Mouse (Mus musculus) kidney, embryonic 16.5 days (tissue): Measurements from ENCODE around the gene Faim2. TPM values are rescaled to one million over a fixed set of nuclear protein-coding genes. Genes with fewer than 3 reads are reported as not detected.

ENCODE experiments used
- ATAC-seq: fragments of 200-750 bp; cut with Nextera tagmentation; 2 replicates; pipeline ENCODE4 v1.8.0; 2017; ENCODE audit warnings: moderate TSS enrichment; ENCODE audit not compliant: low FRiP score, low TSS enrichment
- H3K27ac ChIP-seq: fragments of 300-500 bp; sonication (generic); 2 replicates; pipeline ENCODE4 v1.5.1; 2014; ENCODE audit warnings: low read length
- H3K27me3 ChIP-seq: fragments of 300-500 bp; sonication (generic); 2 replicates; pipeline ENCODE4 v1.6.1; 2014; ENCODE audit warnings: low read length, control low read depth, mixed read lengths; ENCODE audit not compliant: insufficient read depth
- H3K36me3 ChIP-seq: fragments of 300-500 bp; sonication (generic); 2 replicates; pipeline ENCODE4 v1.6.1; 2014; ENCODE audit warnings: low read length, control low read depth, mixed read lengths; ENCODE audit not compliant: insufficient read depth
- H3K4me1 ChIP-seq: fragments of 300-500 bp; sonication (generic); 2 replicates; pipeline ENCODE4 v1.6.1; 2014; ENCODE audit warnings: low read length, control low read depth, mixed read lengths; ENCODE audit not compliant: insufficient read depth
- H3K4me2 ChIP-seq: fragments of 300-500 bp; sonication (generic); replicated peaks from 2 replicates; pipeline ENCODE4 v1.6.1; 2014; ENCODE audit warnings: low read depth, low read length
- H3K4me3 ChIP-seq: fragments of 300-500 bp; sonication (generic); 2 replicates; pipeline ENCODE4 v1.5.1; 2014; ENCODE audit warnings: mild to moderate bottlenecking, low read length
- H3K9ac ChIP-seq: fragments of 300-500 bp; sonication (generic); replicated peaks from 2 replicates; pipeline ENCODE4 v1.6.1; 2014; ENCODE audit warnings: low read length
- H3K9me3 ChIP-seq: fragments of 300-500 bp; sonication (generic); 2 replicates; pipeline ENCODE4 v1.6.1; 2016; ENCODE audit warnings: low read length, control low read depth
- WGBS: fragments of 180-500 bp; shearing (Covaris S2); extraction: QIAGEN DNeasy Blood & Tissue Kit; methylation state at CpG from one replicate; pipeline ENCODE4 v1.1.7; 2014; 5-methylcytosine and 5-hydroxymethylcytosine counted together
- polyA plus RNA-seq: library from polyadenylated mRNA; unstranded; fragments of >200 nt; fragmentation: Nextera tagmentation; extraction: Ambion mirVana; gene quantifications from 2 replicates; pipeline ENCODE4 v1.2.1, GENCODE M21; 2015

Faim2 gene
- polyA plus RNA-seq, 1 experiment from 2014 or later, result 0.32 TPM

DNA sequence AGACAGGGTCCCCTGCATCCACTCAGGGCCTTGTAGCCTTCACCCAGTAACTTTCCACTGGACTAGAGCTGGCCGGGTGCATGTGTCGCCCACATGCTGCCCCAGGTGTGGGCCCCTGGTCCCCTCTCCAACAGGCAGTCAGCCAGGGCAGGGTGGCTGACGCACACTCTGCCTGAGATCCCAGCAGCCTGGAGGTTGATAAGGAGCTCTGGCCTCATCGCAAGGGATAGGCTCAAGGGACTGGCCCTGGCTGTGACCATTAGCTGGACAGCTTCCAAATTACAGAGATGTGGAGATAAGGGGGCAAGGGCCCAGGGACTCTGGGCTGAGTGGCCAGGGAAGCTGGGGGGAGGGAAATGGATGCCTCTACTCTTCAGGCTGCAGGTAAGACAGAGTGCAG, 29.2 kb downstream of the Faim2 start:
- Histone ChIP-seq H3K4me1 (peaks cover 64% of the 10 kb centered on the region), H3K27me3 (peaks cover 4% of the 10 kb centered on the region; the same call in 1 of the 2 replicates), H3K4me3 (no peak overlapping the region), H3K27ac (peak overlapping the region; percentile 81), H3K9ac (0 out of 2 replicates have a peak overlapping the region, but pooled peaks have one; percentile 12), H3K36me3 (no peaks in the 10 kb centered on the region), H3K9me3 (no peaks in the 10 kb centered on the region), H3K4me2 (no peak overlapping the region)
- 61% methylated on average over 4 of the region's 4 CpGs for WGBS
- ATAC-seq, result peak; percentile 75

DNA sequence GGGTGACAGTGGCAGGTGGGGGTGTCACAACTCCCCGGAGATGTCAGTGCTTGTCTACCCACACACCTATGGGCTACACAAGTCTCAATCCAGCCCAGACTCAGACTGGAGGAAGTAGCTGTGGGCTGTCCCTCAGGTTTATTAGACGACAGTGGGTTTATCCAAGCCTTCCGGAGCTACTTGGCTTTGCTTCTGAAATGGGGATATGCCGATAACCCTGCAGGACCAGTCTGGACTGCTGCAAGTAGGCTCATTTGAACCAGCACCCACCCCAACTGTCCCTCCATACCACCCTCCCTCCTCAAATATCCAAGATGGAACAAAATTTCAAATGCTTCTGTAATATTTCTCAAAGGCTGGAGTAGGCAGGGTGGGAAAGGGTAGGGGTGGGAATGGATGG, 29.6 kb downstream of the Faim2 start:
- Histone ChIP-seq H3K27me3 (peaks cover 4% of the 10 kb centered on the region; the same call in 1 of the 2 replicates), H3K27ac (peak overlapping the region; percentile 81), H3K36me3 (no peaks in the 10 kb centered on the region), H3K4me3 (no peak overlapping the region), H3K4me2 (no peak overlapping the region), H3K4me1 (peaks cover 61% of the 10 kb centered on the region), H3K9ac (0 out of 2 replicates have a peak overlapping the region, but pooled peaks have one; percentile 15), H3K9me3 (no peaks in the 10 kb centered on the region)
- peak; percentile 6; the same call in 1 of the 2 replicates for ATAC-seq
- 61% methylated on average over 4 of the region's 4 CpGs for WGBS

DNA sequence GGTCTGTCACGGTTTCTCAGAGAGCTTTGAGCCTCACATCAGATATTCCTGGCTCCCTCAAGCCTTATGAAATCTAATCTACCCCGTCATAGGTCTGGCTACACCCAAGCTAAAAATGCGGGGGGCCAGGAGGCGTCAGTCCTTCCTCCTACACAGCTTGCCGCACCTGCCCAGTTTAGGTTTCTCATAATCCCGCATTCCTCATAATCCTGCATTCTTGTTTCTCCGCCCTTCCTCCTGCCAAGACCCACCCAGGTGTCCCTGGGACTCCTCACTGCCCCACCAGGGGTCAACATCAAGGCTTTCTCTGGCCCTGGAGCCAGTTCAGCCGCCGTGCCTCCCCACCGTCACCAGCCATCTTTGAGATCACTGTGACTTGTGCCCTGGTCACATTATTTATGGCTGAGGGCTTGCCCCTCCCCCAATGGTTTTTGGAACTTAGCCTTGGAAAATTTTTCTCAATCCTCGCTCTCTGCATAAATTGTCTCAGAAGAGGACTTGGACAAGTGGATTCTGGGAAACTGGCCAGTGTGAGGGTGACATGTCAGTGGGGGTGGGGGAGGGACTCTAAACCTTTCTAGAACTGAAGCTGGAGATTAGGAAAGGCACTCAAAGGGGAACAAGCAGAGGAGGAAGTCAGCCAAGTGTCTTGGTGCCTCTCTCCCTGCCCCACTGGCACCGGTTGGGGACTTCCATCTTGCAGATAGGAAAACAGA, 30.3 kb downstream of the Faim2 start:
- peaks cover 55% of the 10 kb centered on the region for H3K4me1 ChIP-seq
- ATAC-seq, result no peak
- H3K4me3 ChIP-seq, result no peak overlapping the region
- H3K4me2 ChIP-seq, result no peak overlapping the region
- peak overlapping the region; percentile 81 for H3K27ac ChIP-seq
- peak overlapping the region; percentile 20; the same call in 1 of the 2 replicates for H3K9ac ChIP-seq
- WGBS, result 39% methylated on average over 12 of the region's 12 CpGs
- no peaks in the 10 kb centered on the region for H3K36me3 ChIP-seq
- H3K9me3 ChIP-seq, result no peaks in the 10 kb centered on the region
- peaks cover 4% of the 10 kb centered on the region; the same call in 1 of the 2 replicates for H3K27me3 ChIP-seq

DNA sequence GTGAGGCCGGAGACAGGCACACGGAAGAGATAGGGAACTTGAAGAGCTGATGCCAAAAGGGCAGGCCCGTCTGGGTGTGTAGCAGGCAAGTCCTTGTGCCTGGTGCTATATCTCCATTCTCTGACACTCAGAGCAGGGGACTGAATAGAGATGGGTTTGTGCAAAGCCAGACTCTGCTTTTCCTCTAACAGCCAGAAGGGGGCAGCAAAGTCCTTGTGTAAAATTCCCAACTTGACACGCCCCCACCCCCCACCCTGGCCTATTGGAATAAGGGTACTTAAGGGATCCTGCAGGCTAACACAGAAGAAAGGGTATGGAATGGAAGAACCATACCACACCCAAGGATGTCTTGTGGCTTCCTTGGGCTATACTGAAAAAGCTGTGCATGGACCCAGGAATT, 30.9 kb downstream of the Faim2 start:
- H3K36me3 ChIP-seq, result no peaks in the 10 kb centered on the region
- peaks cover 4% of the 10 kb centered on the region; the same call in 1 of the 2 replicates for H3K27me3 ChIP-seq
- H3K27ac ChIP-seq, result peak overlapping the region; percentile 81
- H3K9ac ChIP-seq, result no peak overlapping the region
- WGBS, result 14% methylated on average over 4 of the region's 4 CpGs
- peaks cover 48% of the 10 kb centered on the region for H3K4me1 ChIP-seq
- peak; percentile 21; the same call in 1 of the 2 replicates for ATAC-seq
- H3K4me3 ChIP-seq, result no peak overlapping the region
- H3K4me2 ChIP-seq, result no peak overlapping the region
- H3K9me3 ChIP-seq, result no peaks in the 10 kb centered on the region

DNA sequence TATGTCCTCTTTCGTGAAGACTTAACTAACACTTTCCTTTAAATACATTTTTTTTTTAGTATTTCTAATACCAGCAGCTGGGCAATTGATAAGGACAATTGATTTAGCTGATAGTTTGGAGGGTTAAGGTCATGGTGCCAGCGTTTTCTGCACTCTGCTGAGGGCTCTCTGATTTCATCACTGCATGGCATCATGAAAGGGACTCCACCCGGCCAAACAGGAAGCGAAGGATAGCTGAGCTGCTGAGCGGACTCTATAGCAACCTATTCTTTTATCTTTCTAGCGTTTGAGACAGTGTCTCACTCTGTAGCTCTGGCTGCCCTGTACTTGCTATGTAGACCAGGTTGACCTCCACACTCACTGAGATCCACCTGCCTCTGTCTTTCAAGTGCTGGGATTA, 43.2 kb downstream of the Faim2 start:
- WGBS, result 69% methylated on average over 6 of the region's 6 CpGs
- Histone ChIP-seq H3K9me3 (no peaks in the 10 kb centered on the region), H3K4me1 (no peaks in the 10 kb centered on the region), H3K4me3 (no peak overlapping the region), H3K9ac (no peak overlapping the region), H3K27ac (no peak overlapping the region), H3K27me3 (no peaks in the 10 kb centered on the region), H3K36me3 (no peaks in the 10 kb centered on the region), H3K4me2 (no peak overlapping the region)
- no peak for ATAC-seq

DNA sequence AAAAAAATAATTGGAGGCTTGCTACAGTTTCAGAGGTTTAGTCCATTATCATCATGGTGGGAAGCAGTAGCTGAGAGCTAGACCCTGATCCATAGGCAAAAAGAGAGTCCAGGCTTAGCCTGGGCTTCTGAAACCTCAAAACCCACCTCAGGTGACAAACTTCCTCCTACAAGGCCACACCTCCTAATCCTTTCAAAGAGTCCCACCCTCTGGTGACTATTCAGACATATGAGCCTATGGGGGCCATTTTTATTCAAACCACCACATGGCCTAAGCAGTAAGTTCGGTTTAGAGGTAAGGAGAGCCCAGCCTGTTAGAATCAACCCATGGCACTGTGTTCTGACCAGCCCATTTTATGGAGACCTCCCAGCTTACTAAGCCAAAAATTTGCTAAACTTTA, 52.2 kb downstream of the Faim2 start:
- no peaks in the 10 kb centered on the region for H3K9me3 ChIP-seq
- ATAC-seq, result no peak
- no peak overlapping the region for H3K27ac ChIP-seq
- 0 out of 2 replicates have a peak, but pooled peaks cover under 1% of the 10 kb centered on the region for H3K36me3 ChIP-seq
- peaks cover 12% of the 10 kb centered on the region for H3K4me1 ChIP-seq
- H3K27me3 ChIP-seq, result no peaks in the 10 kb centered on the region
- H3K4me3 ChIP-seq, result no peak overlapping the region
- H3K9ac ChIP-seq, result no peak overlapping the region
- WGBS, result 76% methylated on average over 1 of the region's 1 CpGs
- no peak overlapping the region for H3K4me2 ChIP-seq

DNA sequence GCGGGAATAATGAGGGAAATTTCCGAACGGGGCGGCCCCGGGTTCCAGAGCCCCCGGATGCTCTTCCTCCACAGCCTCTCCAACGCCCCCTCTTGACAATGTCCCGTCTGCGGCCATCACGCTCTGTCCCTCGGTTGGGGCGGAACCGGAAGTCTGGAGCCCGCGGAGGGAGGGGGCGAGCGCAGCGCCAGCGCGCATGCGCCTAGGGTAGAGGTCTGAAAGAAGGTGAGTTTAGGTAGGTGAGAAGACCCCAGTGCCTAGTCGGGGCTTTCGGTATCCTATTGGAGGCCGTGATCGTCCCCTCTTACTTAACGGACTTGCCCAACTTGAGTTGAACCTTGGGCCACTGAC, 53.4 kb downstream of the Faim2 start, which contains the start of gene Bcdin3d:
Gene Bcdin3d (minus strand): TSS at position 155 of the 351 bp plus-strand sequence.
- peak; percentile 90 for ATAC-seq
- peak within 1 kb of the TSS; percentile 92 for H3K4me3 ChIP-seq
- H3K36me3 ChIP-seq, result peaks cover 8% of the 10 kb centered on the region
- H3K27ac ChIP-seq, result peak within 1 kb of the TSS; percentile 96
- no peaks in the 10 kb centered on the region for H3K9me3 ChIP-seq
- WGBS, result under 1% methylated on average over 26 of the region's 26 CpGs
- peak within 1 kb of the TSS; percentile 85 for H3K4me2 ChIP-seq
- no peaks in the 10 kb centered on the region for H3K27me3 ChIP-seq
- peaks cover 14% of the 10 kb centered on the region for H3K4me1 ChIP-seq
- peak within 1 kb of the TSS; percentile 96 for H3K9ac ChIP-seq

DNA sequence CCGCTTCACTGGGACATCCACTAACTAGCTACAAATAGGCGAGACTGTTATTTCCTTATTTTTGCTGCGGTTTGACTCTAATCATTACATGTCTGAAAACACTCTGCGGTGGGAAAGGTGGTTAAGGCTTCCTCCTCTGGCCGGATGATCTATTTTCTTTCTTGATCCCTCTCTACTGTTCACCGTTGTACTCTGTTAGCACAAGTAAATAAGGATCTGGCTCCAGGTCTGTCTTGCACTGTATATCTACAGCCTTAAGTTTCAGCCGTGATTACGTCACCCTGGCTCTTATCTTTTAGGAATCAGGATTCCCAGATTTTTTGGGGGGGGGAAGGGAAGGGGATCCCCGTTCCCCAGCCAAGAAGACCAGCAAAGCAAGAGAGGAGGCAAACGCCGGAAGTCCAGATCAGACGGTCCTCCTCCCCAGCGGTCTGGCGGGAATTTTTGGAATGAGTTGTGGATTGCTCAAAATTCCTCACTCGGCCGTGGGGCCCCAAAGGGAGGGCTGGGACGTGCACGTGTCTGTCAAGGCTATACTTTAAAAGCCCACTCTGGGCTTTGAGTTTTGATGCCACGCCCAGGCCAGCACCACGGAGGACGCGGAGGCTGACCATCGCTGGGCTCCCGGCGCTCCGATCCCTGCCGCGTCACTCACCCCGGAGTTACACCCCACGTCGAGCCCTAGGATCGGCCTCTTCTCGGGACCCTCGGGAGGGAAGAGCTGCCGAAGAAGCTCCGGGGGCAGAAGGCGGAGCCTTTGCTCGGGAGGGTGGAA, 54.0 kb downstream of the Faim2 start:
- Histone ChIP-seq H3K4me3 (peak overlapping the region; percentile 92), H3K9ac (peak overlapping the region; percentile 96), H3K4me1 (peaks cover 14% of the 10 kb centered on the region), H3K27me3 (no peaks in the 10 kb centered on the region), H3K9me3 (no peaks in the 10 kb centered on the region), H3K27ac (peak overlapping the region; percentile 96), H3K4me2 (peak overlapping the region; percentile 85), H3K36me3 (peaks cover 8% of the 10 kb centered on the region)
- 5% methylated on average over 38 of the region's 38 CpGs for whole genome bisulfite sequencing
- ATAC-seq, result peak; percentile 83

DNA sequence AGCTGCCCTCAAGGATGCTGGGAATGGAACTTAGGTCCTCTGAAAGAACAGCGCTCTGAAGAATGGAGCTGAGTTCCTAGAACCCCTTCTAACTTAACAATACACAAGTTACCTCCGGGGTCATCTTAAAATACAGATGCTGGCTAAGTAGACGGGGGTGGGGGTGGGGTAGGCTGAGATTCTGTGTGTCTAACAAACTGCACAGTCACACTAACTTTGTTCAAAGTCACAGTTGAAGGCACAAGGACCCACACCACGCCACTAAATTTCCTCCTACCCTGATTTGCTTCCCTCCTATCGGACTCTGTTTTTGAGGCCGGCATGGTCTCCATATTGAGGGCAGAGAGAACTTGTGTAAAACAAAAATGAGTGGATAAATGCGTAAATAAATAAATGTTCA, 55.0 kb downstream of the Faim2 start:
- ATAC-seq, result no peak
- Histone ChIP-seq H3K27ac (no peak overlapping the region), H3K9me3 (no peaks in the 10 kb centered on the region), H3K9ac (0 out of 2 replicates have a peak overlapping the region, but pooled peaks have one; percentile 9), H3K4me3 (no peak overlapping the region), H3K36me3 (peaks cover 8% of the 10 kb centered on the region), H3K27me3 (no peaks in the 10 kb centered on the region), H3K4me2 (no peak overlapping the region), H3K4me1 (peaks cover 14% of the 10 kb centered on the region)
- WGBS, result 80% methylated on average over 7 of the region's 7 CpGs
